Mouse (Mus musculus) adrenal gland, adult 2 months (tissue): ENCODE measurements around the gene Defb30. TPM values are rescaled to one million over a fixed set of nuclear protein-coding genes. Genes with fewer than 3 reads are reported as not detected.

ENCODE experiments used
- DNase-seq: peaks from one replicate; pipeline ENCODE4 v3.0.0; 2021
- long read RNA-seq: library from polyadenylated mRNA; stranded (forward); transcript quantifications from one replicate; pipeline ENCODE4 v2.0.0, GENCODE M21; 2021
- polyA plus RNA-seq: library from polyadenylated mRNA; depleted of rRNA; stranded (reverse); fragments of >200 nt; gene quantifications from 2 replicates; pipeline ENCODE4 v1.2.3, GENCODE M21; 2012; rRNA removed
- total RNA-seq, 2 experiments: library from RNA; stranded (reverse); gene quantifications; 2 replicates each; pipeline ENCODE4 v1.2.3; 2021

Gene Defb30
- total RNA-seq (not detected), polyA plus RNA-seq (not detected in 2 replicates)
- long read RNA-seq = 0 reads

GRCm38 (mm10) chr14:63049910-63050370, at the start of gene Defb30:
Gene Defb30, minus strand, starts transcription at chr14:63049960.
- DNase-seq = no peak

- DNase-seq = peak; percentile 20
Measured at GRCm38 (mm10) chr14:63067708-63068107, 17.9 kb upstream of the Defb30 start.

- DNase-seq = peak; percentile 64
Measured at GRCm38 (mm10) chr14:63066630-63067310, 17.0 kb upstream of the Defb30 start.

- DNase-seq = no peak
Measured at GRCm38 (mm10) chr14:63065391-63065790, 15.6 kb upstream of the Defb30 start.

- DNase-seq = no peak
Measured at GRCm38 (mm10) chr14:63062184-63062583, 12.4 kb upstream of the Defb30 start.

GRCm38 (mm10) chr14:63060361-63060760, 10.6 kb upstream of the Defb30 start:
- no peak for DNase-seq

- peak; percentile 87 for DNase-seq
Measured at GRCm38 (mm10) chr14:63054729-63055128, 5.0 kb upstream of the Defb30 start.

GRCm38 (mm10) chr14:63050769-63051168, 1.0 kb upstream of the Defb30 start:
- peak; percentile 79 for DNase-seq

GRCm38 (mm10) chr14:63046691-63047090, 3.1 kb downstream of the Defb30 start, which contains the start of gene Defb42:
Gene Defb42, plus strand, starts transcription at chr14:63046991.
- DNase-seq = no peak

- peak; percentile 20 for DNase-seq
Measured at GRCm38 (mm10) chr14:63020524-63021156, 29.1 kb downstream of the Defb30 start.

- DNase-seq = peak; percentile 12
Measured at GRCm38 (mm10) chr14:63014667-63015066, 35.1 kb downstream of the Defb30 start.

- no peak for DNase-seq
Measured at GRCm38 (mm10) chr14:63013082-63013481, 36.7 kb downstream of the Defb30 start.

GRCm38 (mm10) chr14:63011471-63011870, 38.3 kb downstream of the Defb30 start, which contains the start of gene Defb43:
Gene Defb43, plus strand, starts transcription at chr14:63011771.
- DNase-seq = no peak

- peak; percentile 47 for DNase-seq
Measured at GRCm38 (mm10) chr14:63002588-63002987, 47.2 kb downstream of the Defb30 start.

GRCm38 (mm10) chr14:62998977-62999376, 50.8 kb downstream of the Defb30 start:
- DNase-seq = no peak

GRCm38 (mm10) chr14:62997777-62998176, 52.0 kb downstream of the Defb30 start, which contains the start of gene Defb47:
Gene Defb47, plus strand, starts transcription at chr14:62998077.
- no peak for DNase-seq

- no peak for DNase-seq
Measured at GRCm38 (mm10) chr14:62991849-62992510, 57.8 kb downstream of the Defb30 start.

GRCm38 (mm10) chr14:62991271-62991670, 58.5 kb downstream of the Defb30 start:
- no peak for DNase-seq

GRCm38 (mm10) chr14:62984410-62984809, 65.3 kb downstream of the Defb30 start, which contains the start of gene Defb48:
Gene Defb48, minus strand, starts transcription at chr14:62984510.
- no peak for DNase-seq
